Mouse (Mus musculus): ENCODE results near the gene Dcst2.

The Dcst2 gene

GRCm38 (mm10) chr3:89417131-89417530 lies 55.4 kb downstream of the Dcst2 start:
- DNase-seq, result no peak

- DNase-seq, result no peak
Observed at GRCm38 (mm10) chr3:89417840-89418169, 56.0 kb downstream of the Dcst2 start.

GRCm38 (mm10) chr3:89418170-89418860 lies 56.5 kb downstream of the Dcst2 start, which contains the start of the genes Cks1b and Shc1:
Cks1b (minus strand) TSS chr3:89418383.
Shc1 (plus strand) TSS chr3:89418443.
- peak; percentile 95 to 97 for DNase-seq

- DNase-seq, result peak; percentile 78 to 82
Observed at GRCm38 (mm10) chr3:89418861-89419250, 57.1 kb downstream of the Dcst2 start.

GRCm38 (mm10) chr3:89419571-89419970 lies 57.8 kb downstream of the Dcst2 start:
- DNase-seq, result peak; percentile 46 to 48

- no peak for DNase-seq
Observed at GRCm38 (mm10) chr3:89419981-89420380, 58.2 kb downstream of the Dcst2 start.

GRCm38 (mm10) chr3:89420421-89420820 lies 58.6 kb downstream of the Dcst2 start:
- no peak for DNase-seq

GRCm38 (mm10) chr3:89421002-89421774 lies 59.4 kb downstream of the Dcst2 start:
- DNase-seq, result peak; percentile 70 to 72

- peak; percentile 37 to 45 for DNase-seq
Observed at GRCm38 (mm10) chr3:89421810-89422473, 60.2 kb downstream of the Dcst2 start.

GRCm38 (mm10) chr3:89422556-89423205 lies 60.9 kb downstream of the Dcst2 start:
- no peak for DNase-seq

- no peak for DNase-seq
Observed at GRCm38 (mm10) chr3:89424416-89425140, 62.8 kb downstream of the Dcst2 start.

- no peak for DNase-seq
Observed at GRCm38 (mm10) chr3:89425141-89425525, 63.4 kb downstream of the Dcst2 start.

GRCm38 (mm10) chr3:89425876-89426275 lies 64.1 kb downstream of the Dcst2 start:
- no peak for DNase-seq
